Mouse (Mus musculus) macrophage (primary cell): ENCODE measurements around the gene Pcnx2. TPM values are rescaled to one million over a fixed set of nuclear protein-coding genes. Genes with fewer than 3 reads are reported as not detected.

Experiments
- H3K27ac ChIP-seq: fragments of 350-480 bp; formaldehyde crosslinking; 2 replicates; pipeline ENCODE4 v1.9.0; 2021
- H3K36me3 ChIP-seq: fragments of 350-480 bp; formaldehyde crosslinking; 2 replicates; pipeline ENCODE4 v1.9.0; 2021; ENCODE audit errors: inconsistent target
- H3K4me3 ChIP-seq: fragments of 350-480 bp; formaldehyde crosslinking; 2 replicates; pipeline ENCODE4 v1.9.0; 2021; ENCODE audit errors: inconsistent target
- H3K79me2 ChIP-seq: fragments of 350-480 bp; formaldehyde crosslinking; 2 replicates; pipeline ENCODE4 v1.9.0; 2021; ENCODE audit errors: inconsistent target
- WGBS: methylation state at CpG from one replicate; pipeline ENCODE4 v1.1.7; 2026; ENCODE audit warnings: inconsistent platforms; ENCODE audit not compliant: missing documents; 5-methylcytosine and 5-hydroxymethylcytosine counted together
- polyA plus RNA-seq: library from polyadenylated mRNA; stranded (reverse); fragments of 250-400 nt; gene quantifications from 3 replicates; pipeline ENCODE4 v1.2.4, GENCODE M21; 2018; ENCODE audit warnings: inconsistent platforms
- total RNA-seq, 78 experiments: library from RNA; depleted of rRNA; stranded (reverse); fragments of 250-400 nt; gene quantifications; 1 replicate in 9 of 78; 2 replicates in 24 of 78; 3 replicates in 43 of 78; 4 replicates in 2 of 78; pipeline ENCODE4 v1.2.4; 2018; ENCODE audit warnings: inconsistent platforms in 56 of 78

Pcnx2 gene
- total RNA-seq (2018; cell fraction: chromatin; rRNA removed), result not detected
- not detected for total RNA-seq (2018; cell fraction: cytosol; rRNA removed)
- total RNA-seq (2018; cell fraction: nucleus; rRNA removed), result not detected
- polyA plus RNA-seq, result not detected in 3 replicates

DNA sequence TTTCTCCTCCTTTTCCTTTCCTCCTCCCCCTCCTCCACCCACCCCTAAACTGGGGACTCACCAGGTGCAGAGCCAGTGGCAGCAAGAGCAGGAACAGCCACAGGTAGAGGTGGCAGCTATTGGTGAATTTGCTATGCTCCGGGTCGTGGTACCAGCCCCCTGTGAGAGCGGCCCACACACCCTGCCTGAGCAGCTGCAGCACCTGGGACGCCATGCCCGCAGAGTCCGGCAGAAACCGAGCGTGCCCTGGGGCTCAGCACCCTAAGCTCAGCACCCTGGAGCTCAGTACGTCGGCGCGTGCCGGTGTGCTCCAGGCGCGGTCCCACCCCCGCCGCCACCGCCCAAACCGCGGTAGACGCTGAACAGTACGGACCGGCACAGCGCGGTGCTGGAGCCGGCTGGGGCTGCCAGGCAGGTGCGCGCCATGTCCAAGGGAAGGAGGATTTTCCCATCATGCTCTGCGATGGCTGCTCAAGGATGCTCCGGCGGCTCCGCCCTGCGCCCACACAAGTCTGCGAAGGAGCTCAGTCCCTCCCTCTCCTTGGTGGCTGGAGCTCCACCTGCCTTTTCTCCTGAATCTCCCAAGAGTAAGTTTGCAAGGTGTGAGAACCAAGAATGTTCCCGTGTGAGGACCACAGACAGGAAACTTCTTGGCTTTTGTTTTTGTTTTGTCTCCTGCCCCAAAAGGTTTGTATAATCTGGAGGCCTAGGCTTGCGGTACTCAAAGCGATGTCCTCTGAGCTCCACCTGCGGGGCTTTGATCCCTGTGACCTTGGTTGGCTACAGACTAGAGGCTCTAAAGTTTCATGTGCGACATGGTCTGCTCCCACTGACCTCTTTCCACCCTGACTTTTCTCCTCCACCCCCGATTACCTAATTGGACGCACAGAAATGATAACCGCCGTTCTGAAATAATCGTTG is at the start of gene Pcnx2:
Gene Pcnx2 (minus strand): TSS at position 450 of the 921 bp plus-strand sequence.
- WGBS, result 16% methylated on average over 42 of the region's 44 CpGs
- Histone ChIP-seq H3K79me2 (no peaks in the 10 kb centered on the region), H3K36me3 (no peaks in the 10 kb centered on the region), H3K27ac (no peak within 1 kb of the TSS), H3K4me3 (no peak within 1 kb of the TSS)

DNA sequence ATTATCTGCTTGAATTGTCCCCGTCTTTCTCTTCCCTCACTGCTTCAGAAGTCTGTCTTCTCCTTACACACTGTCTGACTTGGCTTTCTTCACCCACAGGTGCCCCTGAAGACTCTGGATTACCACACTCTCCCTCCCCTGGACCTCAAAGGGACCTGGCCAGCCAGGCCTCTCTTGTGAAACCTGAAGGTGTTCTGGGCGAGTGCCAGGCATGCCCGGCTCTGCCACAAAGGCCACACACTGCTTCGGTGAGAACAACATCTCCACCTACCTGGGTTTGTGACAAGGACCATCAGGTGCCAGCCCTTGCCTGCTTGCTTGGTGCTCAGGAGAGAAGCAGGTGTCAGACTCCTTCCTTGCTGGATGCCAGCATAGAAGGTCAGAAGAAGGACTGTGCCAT is 46.4 kb upstream of the Pcnx2 start:
- Histone ChIP-seq H3K4me3 (no peak overlapping the region), H3K36me3 (no peaks in the 10 kb centered on the region), H3K79me2 (no peaks in the 10 kb centered on the region), H3K27ac (no peak overlapping the region)
- WGBS, result 98% methylated on average over 4 of the region's 4 CpGs

DNA sequence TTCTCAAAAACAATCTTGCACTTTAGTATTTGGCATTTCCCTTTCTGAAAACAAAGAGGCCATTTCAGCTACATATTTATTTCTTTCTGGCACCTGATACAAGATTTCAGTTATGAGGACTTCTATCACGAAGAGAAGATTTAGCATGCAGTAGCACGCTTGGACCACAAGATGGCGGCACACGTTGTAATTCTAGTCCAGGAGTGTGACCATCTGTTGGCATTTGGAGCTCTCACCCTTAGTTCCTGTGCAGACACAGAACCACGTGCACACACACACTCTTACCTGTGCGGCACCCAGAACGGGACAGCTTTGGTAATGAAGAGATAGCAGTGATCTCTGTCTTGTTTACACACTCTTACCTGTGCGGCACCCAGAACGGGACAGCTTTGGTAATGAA is 37.5 kb upstream of the Pcnx2 start:
- 43% methylated on average over 9 of the region's 9 CpGs for WGBS
- Histone ChIP-seq H3K4me3 (no peak overlapping the region), H3K27ac (no peak overlapping the region), H3K79me2 (no peaks in the 10 kb centered on the region), H3K36me3 (no peaks in the 10 kb centered on the region)

DNA sequence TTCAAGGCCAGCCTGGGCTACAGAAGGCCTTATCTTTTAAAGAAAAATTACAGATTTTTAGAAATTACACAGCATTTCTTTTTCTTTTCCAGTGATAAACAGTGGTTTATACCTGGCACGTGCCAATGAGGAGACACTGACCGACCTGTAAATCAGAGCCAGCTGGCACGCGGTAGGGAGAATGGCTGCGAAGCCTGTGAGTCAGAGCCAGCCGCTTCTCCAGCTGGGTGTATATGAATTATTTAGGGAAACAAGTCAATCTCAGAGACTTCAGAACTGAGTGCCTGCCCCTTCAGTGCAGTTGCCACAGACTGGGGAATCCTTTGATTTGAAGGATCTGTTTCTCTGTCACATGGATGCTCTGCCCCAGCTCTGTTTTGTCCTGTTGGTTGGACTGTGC is 33.7 kb upstream of the Pcnx2 start:
- no peak overlapping the region for H3K27ac ChIP-seq
- WGBS, result 93% methylated on average over 6 of the region's 6 CpGs
- H3K4me3 ChIP-seq, result no peak overlapping the region
- no peaks in the 10 kb centered on the region for H3K36me3 ChIP-seq
- no peaks in the 10 kb centered on the region for H3K79me2 ChIP-seq

DNA sequence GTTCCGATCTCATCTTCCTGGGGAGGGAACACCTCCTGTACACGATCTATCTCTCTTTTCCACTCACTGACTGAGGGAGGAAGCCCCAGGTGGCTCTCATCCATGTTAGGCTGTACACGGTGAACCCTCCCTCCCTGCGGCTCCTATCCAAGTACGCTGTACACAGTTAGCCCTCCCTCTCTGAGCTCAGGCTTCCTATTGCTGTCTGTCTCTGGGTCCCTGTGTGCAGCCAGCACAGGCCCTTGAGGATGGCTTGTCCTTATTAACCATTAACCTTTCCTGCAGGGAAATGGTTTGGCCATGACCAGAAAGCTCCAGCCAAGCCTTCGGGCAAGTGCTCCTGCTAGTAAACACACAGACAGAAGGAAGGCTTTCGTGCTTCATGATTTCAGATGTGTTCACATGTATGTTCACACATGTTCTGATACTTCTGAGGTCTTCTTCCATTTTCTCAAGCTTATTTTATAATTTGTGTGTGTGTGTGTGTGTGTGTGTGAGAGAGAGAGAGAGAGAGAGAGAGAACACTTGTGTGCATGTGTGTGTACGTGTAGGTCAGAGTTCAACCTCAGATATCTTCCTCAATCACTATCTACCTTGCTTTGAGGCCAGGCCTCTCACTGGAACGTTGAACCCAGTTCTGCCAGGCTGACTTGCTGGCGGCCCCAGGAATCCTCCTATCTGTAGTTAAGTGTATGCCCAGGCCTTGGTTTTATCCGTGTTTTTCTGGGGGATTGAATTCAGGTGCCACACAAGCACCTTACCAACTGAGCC is 32.3 kb upstream of the Pcnx2 start:
- Histone ChIP-seq H3K36me3 (no peaks in the 10 kb centered on the region), H3K4me3 (no peak overlapping the region), H3K79me2 (no peaks in the 10 kb centered on the region), H3K27ac (no peak overlapping the region)
- WGBS, result 84% methylated on average over 11 of the region's 11 CpGs

DNA sequence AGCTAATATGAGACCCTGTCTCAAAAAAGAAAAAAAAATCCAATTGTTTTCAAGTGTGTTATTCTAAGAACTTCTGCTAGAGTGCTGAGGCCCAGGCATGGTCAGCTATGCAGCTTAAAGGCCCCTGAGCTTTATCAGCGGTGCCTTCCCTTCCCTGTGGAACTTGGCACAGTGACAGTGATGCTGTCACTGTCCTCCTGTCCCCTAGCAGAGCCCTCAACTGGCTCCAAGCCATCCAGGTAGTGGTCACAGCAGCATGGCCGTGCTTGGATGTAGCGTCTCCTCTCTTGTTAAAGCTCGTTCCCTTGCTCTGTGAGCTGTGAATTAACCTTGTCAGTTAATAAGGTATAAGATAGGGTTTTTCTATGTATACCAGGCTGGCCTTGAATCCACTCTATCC is 28.5 kb upstream of the Pcnx2 start:
- no peaks in the 10 kb centered on the region for H3K79me2 ChIP-seq
- no peak overlapping the region for H3K27ac ChIP-seq
- WGBS, result 91% methylated on average over 4 of the region's 4 CpGs
- no peak overlapping the region for H3K4me3 ChIP-seq
- H3K36me3 ChIP-seq, result no peaks in the 10 kb centered on the region

DNA sequence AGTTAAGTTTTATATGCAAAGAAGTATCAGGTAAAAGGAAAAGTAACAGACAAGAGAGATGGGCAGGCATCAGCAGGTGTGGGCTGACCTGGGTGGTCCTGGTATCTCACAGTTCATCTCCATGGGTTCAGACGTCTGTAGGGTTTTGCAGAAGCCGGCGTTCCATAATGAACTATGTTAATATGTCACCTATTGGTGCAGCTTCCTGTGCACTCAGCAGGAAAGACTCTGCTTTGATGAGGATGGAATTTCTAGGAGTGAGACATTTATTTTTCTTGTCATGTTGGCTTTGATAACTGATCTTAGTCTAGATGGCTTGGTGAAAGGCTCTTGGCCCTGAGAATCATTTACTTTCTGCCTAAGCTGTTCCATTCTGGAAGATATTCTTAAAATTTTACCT is 24.2 kb upstream of the Pcnx2 start:
- no peak overlapping the region for H3K4me3 ChIP-seq
- no peak overlapping the region for H3K27ac ChIP-seq
- H3K36me3 ChIP-seq, result no peaks in the 10 kb centered on the region
- H3K79me2 ChIP-seq, result no peaks in the 10 kb centered on the region
- WGBS, result 84% methylated on average over 3 of the region's 3 CpGs

DNA sequence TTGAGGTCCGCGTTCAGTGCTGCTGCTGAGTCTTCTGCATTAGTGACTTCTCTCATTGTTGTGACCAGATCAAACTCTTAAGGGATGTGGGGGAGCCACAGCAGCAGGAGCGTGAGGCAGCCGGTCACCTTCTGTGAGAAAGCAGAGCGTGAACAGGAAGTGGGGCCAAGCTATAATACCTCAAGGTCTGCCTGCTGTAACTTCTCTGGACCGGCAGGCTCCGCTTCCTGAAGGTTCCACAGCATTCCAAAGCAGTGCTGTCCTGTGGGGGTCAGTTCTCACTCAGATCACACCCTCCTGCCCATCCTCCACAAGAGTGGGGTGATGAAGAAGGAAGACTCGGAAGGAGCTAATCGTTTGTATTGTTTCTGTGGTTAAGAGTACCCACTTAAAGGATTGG is 22.6 kb upstream of the Pcnx2 start:
- no peak overlapping the region for H3K4me3 ChIP-seq
- 59% methylated on average over 9 of the region's 9 CpGs for WGBS
- no peak overlapping the region for H3K27ac ChIP-seq
- H3K79me2 ChIP-seq, result no peaks in the 10 kb centered on the region
- H3K36me3 ChIP-seq, result no peaks in the 10 kb centered on the region

DNA sequence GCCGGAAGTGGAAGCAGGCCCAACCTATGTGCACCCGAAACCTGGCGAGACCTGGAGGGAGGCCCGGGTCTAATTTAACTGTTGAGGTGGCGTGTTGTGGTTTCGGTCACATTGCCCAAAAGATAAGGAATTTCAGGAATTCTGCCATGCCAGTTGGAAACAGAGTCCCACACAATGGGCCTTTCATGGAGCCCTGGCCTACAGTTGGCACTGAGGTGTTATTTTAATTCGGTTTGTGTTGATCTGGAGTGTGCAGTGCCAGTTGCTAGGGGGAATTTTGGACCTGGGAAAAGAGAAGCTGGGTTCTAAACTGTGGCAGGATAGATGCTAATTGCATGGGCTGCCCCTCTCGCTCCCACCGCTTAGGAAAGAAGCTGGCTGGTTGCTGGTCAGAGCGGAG is 22.2 kb upstream of the Pcnx2 start:
- no peaks in the 10 kb centered on the region for H3K79me2 ChIP-seq
- H3K36me3 ChIP-seq, result no peaks in the 10 kb centered on the region
- no peak overlapping the region for H3K27ac ChIP-seq
- WGBS, result 94% methylated on average over 10 of the region's 10 CpGs
- H3K4me3 ChIP-seq, result no peak overlapping the region

DNA sequence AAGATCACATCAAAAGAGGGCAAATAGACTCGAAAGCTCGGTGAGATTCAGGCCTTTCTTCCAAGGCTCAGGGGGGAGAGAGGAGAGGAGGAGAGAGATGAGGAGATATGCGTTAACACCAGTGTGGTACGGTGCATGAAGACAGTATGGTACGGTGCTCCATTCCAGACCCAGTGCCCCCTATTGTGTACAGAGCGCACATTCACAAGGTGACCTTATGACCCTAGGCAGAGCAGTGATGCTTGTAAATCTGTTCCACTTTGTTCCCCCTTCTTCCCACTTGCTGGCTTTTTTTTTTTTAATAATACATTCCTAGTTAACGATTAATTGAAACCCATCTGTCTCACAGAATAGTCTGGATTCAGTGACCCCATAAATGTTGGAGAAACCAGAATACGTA is 21.4 kb upstream of the Pcnx2 start:
- Histone ChIP-seq H3K36me3 (no peaks in the 10 kb centered on the region), H3K27ac (no peak overlapping the region), H3K4me3 (no peak overlapping the region), H3K79me2 (no peaks in the 10 kb centered on the region)
- WGBS, result 82% methylated on average over 8 of the region's 8 CpGs

DNA sequence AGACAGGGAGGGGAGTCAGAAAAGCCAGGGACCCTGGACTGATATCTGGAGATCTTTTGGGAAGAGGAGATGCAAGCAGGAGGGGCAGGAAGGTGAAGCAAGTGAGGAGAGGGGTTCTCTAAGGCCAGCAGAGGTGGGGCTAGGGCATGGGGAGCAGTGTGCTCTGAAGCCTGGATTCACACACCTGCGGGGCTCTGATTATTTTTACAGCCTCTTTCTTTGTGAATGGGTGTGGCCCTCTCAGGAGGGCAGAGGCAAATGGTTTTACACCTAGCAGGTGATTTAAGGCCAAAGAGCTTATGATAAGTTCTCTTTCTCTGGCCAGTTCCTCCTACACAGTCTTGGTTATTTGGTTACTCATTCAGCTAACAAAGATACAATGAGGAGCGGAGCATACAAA is 20.6 kb upstream of the Pcnx2 start:
- no peaks in the 10 kb centered on the region for H3K79me2 ChIP-seq
- 75% methylated on average over 2 of the region's 2 CpGs for WGBS
- no peaks in the 10 kb centered on the region for H3K36me3 ChIP-seq
- no peak overlapping the region for H3K4me3 ChIP-seq
- H3K27ac ChIP-seq, result no peak overlapping the region

DNA sequence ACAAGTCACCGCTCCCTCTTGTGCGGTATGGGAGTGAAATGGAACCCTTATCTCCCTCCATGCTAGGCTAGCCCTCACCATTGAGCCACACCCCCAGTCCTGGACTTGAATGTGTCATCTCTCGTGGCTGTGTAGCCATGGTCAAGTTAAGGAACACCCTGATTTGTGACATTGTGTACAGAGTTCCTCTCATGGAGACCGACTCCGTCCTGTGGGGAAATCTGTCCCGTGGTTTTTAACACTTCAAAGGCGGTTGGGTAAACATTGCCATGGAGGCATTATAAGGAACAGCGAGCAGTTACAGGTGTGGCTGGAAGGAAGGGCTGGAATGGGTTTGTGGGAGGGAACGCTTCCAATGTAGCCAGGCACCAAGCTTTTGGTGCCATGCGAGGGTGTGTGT is 18.9 kb upstream of the Pcnx2 start:
- Histone ChIP-seq H3K4me3 (no peak overlapping the region), H3K79me2 (no peaks in the 10 kb centered on the region), H3K27ac (no peak overlapping the region), H3K36me3 (no peaks in the 10 kb centered on the region)
- 61% methylated on average over 10 of the region's 10 CpGs for WGBS

DNA sequence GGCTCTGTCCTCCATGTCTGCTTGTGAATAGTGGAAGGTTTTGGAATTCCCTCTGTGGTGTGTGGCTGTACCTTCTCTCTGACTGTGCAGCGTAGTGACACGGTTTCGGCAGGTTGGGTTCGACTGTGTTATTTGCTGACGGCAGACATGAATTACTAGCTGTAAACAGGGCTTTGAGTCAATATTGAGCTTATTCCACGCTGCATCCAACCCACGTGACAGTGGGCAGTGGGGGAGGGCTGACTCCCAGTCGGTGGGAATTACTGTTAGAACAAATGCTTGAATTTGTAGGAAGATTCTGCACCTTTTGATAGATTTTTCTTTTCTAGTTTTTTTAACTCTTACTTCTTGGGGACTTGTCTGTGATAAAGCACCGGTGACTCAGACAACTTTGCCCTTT is 16.3 kb upstream of the Pcnx2 start:
- H3K36me3 ChIP-seq, result no peaks in the 10 kb centered on the region
- no peaks in the 10 kb centered on the region for H3K79me2 ChIP-seq
- H3K27ac ChIP-seq, result no peak overlapping the region
- WGBS, result 80% methylated on average over 9 of the region's 9 CpGs
- H3K4me3 ChIP-seq, result no peak overlapping the region

DNA sequence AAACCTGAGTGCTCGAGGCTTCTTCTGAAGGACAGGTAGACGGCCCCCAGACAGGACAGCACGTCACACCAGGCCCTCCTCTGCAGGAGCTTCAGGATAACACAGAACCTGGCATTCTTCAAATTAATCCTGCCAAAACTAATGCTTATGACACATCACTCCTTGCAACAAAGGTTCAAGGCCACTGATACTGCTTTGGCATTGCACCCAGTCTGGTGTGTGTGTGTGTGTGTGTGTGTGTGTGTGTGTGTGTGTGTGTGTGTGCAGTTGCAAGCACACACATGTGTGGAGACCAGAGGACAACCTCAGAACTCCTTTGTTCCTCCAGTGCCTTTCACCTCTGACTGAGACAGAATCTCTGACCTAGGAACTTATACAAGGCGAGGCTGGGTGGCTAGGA is 15.1 kb upstream of the Pcnx2 start:
- Histone ChIP-seq H3K4me3 (no peak overlapping the region), H3K27ac (no peak overlapping the region), H3K79me2 (no peaks in the 10 kb centered on the region), H3K36me3 (no peaks in the 10 kb centered on the region)
- WGBS, result 65% methylated on average over 2 of the region's 4 CpGs

DNA sequence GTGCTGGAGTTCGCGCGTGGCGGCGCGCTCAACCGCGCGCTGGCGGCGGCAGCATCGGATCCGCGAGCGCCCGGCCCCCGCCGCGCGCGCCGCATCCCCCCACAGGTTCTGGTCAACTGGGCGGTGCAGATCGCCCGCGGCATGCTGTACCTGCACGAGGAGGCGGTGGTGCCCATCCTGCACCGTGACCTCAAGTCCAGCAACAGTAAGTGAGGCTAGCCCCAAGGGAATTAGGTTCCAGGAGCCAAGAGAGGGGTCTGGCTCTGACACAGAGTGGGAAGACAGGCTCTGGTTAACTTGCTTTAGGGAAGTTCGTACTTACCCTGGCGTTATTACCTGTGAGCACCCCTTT is 13.1 kb upstream of the Pcnx2 start:
- 2% methylated on average over 31 of the region's 31 CpGs for WGBS
- H3K27ac ChIP-seq, result no peak overlapping the region
- H3K4me3 ChIP-seq, result no peak overlapping the region
- H3K36me3 ChIP-seq, result no peaks in the 10 kb centered on the region
- no peaks in the 10 kb centered on the region for H3K79me2 ChIP-seq
